Mouse (Mus musculus) heart, embryonic 14.5 days (tissue): Measurements from ENCODE around the gene Wdr4. TPM values are rescaled to one million over a fixed set of nuclear protein-coding genes. Genes with fewer than 3 reads are reported as not detected.

ENCODE experiments used
- ATAC-seq: fragments of 200-750 bp; cut with Nextera tagmentation; 2 replicates; pipeline ENCODE4 v1.8.0; 2017; ENCODE audit warnings: low read depth, moderate TSS enrichment; ENCODE audit not compliant: insufficient number of reproducible peaks, insufficient read depth, low FRiP score
- H3K27ac ChIP-seq, 2 experiments: fragments of 200-500 bp in 1 of 2; fragments of 300-500 bp in 1 of 2; sonication (generic) in 1 of 2; replicated peaks in 1 of 2; 2 replicates each; pipeline ENCODE4 v1.5.1; 2012 to 2014; ENCODE audit warnings: low read depth in 2 of 2, low read length in 2 of 2, control low read depth in 1 of 2, mild to moderate bottlenecking in 1 of 2, mixed read lengths in 1 of 2; ENCODE audit not compliant: control insufficient read depth in 1 of 2, insufficient read depth in 1 of 2
- H3K27me3 ChIP-seq: fragments of 300-500 bp; sonication (generic); 2 replicates; pipeline ENCODE4 v1.6.1; 2014; ENCODE audit warnings: mild to moderate bottlenecking, low read length, control low read depth; ENCODE audit not compliant: control insufficient read depth, insufficient read depth
- H3K36me3 ChIP-seq: fragments of 300-500 bp; sonication (generic); 2 replicates; pipeline ENCODE4 v1.6.1; 2014; ENCODE audit warnings: mild to moderate bottlenecking, control low read depth, low read length, mixed read lengths; ENCODE audit not compliant: control insufficient read depth, insufficient read depth
- H3K4me1 ChIP-seq, 2 experiments: fragments of 200-500 bp in 1 of 2; fragments of 300-500 bp in 1 of 2; sonication (generic) in 1 of 2; 2 replicates each; pipeline ENCODE4 v1.6.1; 2012 to 2014; ENCODE audit warnings: low read length in 2 of 2, control low read depth in 1 of 2, mixed read lengths in 1 of 2; ENCODE audit not compliant: control insufficient read depth in 2 of 2, insufficient read depth in 2 of 2
- H3K4me2 ChIP-seq: fragments of 300-500 bp; sonication (generic); 2 replicates; pipeline ENCODE4 v1.6.1; 2014; ENCODE audit warnings: mild to moderate bottlenecking, low read length
- H3K4me3 ChIP-seq, 2 experiments: fragments of 200-500 bp in 1 of 2; fragments of 300-500 bp in 1 of 2; sonication (generic) in 1 of 2; 2 replicates each; pipeline ENCODE4 v1.5.1; 2012 to 2014; ENCODE audit warnings: low read length in 2 of 2, mild to moderate bottlenecking in 2 of 2, control low read depth in 1 of 2, low read depth in 1 of 2, moderate library complexity in 1 of 2; ENCODE audit not compliant: control insufficient read depth in 1 of 2, insufficient read depth in 1 of 2
- H3K9ac ChIP-seq: fragments of 300-500 bp; sonication (generic); 2 replicates; pipeline ENCODE4 v1.6.1; 2014; ENCODE audit warnings: mild to moderate bottlenecking, low read length
- H3K9me3 ChIP-seq: fragments of 300-500 bp; sonication (generic); 2 replicates; pipeline ENCODE4 v1.6.1; 2016; ENCODE audit warnings: low read length, control low read depth; ENCODE audit not compliant: control insufficient read depth
- WGBS: fragments of 180-500 bp; shearing (Covaris S2); extraction: QIAGEN DNeasy Blood & Tissue Kit; methylation state at CpG from one replicate; pipeline ENCODE4 v1.1.7; 2014; 5-methylcytosine and 5-hydroxymethylcytosine counted together
- polyA plus RNA-seq: library from polyadenylated mRNA; unstranded; fragments of >200 nt; fragmentation: Nextera tagmentation; extraction: Ambion mirVana; gene quantifications from 2 replicates; pipeline ENCODE4 v1.2.1, GENCODE M21; 2014

Gene Wdr4
- polyA plus RNA-seq, 1 experiment from 2014 or later: 17.9 TPM

- H3K36me3 ChIP-seq: peaks cover 26% of the 10 kb centered on the region
- H3K27me3 ChIP-seq: no peaks in the 10 kb centered on the region
- H3K4me1 ChIP-seq: no peaks in the 10 kb centered on the region
- H3K9ac ChIP-seq: no peak overlapping the region
- H3K4me3 ChIP-seq: no peak overlapping the region
- no peak overlapping the region for H3K27ac ChIP-seq
- 2% methylated on average over 2 of the region's 2 CpGs for WGBS
- H3K4me2 ChIP-seq: no peak overlapping the region
- no peak for ATAC-seq
- H3K9me3 ChIP-seq: no peaks in the 10 kb centered on the region
These were observed 27.4 kb downstream of the Wdr4 start for GRCm38 (mm10) chr17:31492416-31492815.

- Histone ChIP-seq H3K9me3 (no peaks in the 10 kb centered on the region), H3K4me2 (no peak overlapping the region), H3K4me3 (no peak overlapping the region), H3K4me1 (no peaks in the 10 kb centered on the region), H3K36me3 (peaks cover 16% of the 10 kb centered on the region), H3K27ac (no peak overlapping the region), H3K9ac (no peak overlapping the region), H3K27me3 (no peaks in the 10 kb centered on the region)
- no peak for ATAC-seq
These were observed 28.4 kb downstream of the Wdr4 start for GRCm38 (mm10) chr17:31491355-31491754.

GRCm38 (mm10) chr17:31487433-31488060 lies 32.2 kb downstream of the Wdr4 start:
- Histone ChIP-seq H3K4me3 (no peak overlapping the region), H3K27ac (no peak overlapping the region), H3K9ac (no peak overlapping the region), H3K27me3 (no peaks in the 10 kb centered on the region), H3K4me1 (no peaks in the 10 kb centered on the region), H3K9me3 (no peaks in the 10 kb centered on the region), H3K4me2 (no peak overlapping the region), H3K36me3 (no peaks in the 10 kb centered on the region)
- no peak for ATAC-seq
- 49% methylated on average over 6 of the region's 6 CpGs for WGBS

GRCm38 (mm10) chr17:31486616-31487198 lies 33.1 kb downstream of the Wdr4 start:
- Histone ChIP-seq H3K36me3 (no peaks in the 10 kb centered on the region), H3K9ac (no peak overlapping the region; the same call in 1 of the 2 replicates), H3K27ac (no peak overlapping the region), H3K4me3 (no peak overlapping the region), H3K4me1 (no peaks in the 10 kb centered on the region), H3K4me2 (no peak overlapping the region), H3K9me3 (no peaks in the 10 kb centered on the region), H3K27me3 (no peaks in the 10 kb centered on the region)
- 86% methylated on average over 10 of the region's 10 CpGs for WGBS
- no peak for ATAC-seq

- no peak overlapping the region for H3K27ac ChIP-seq
- no peak overlapping the region for H3K4me3 ChIP-seq
- no peaks in the 10 kb centered on the region for H3K9me3 ChIP-seq
- H3K36me3 ChIP-seq: no peaks in the 10 kb centered on the region
- H3K9ac ChIP-seq: no peak overlapping the region
- whole genome bisulfite sequencing: 56% methylated on average over 11 of the region's 11 CpGs
- no peak overlapping the region for H3K4me2 ChIP-seq
- no peaks in the 10 kb centered on the region for H3K4me1 ChIP-seq
- H3K27me3 ChIP-seq: no peaks in the 10 kb centered on the region
- no peak for ATAC-seq
These were observed 40.5 kb downstream of the Wdr4 start for GRCm38 (mm10) chr17:31479108-31479844.

DNA sequence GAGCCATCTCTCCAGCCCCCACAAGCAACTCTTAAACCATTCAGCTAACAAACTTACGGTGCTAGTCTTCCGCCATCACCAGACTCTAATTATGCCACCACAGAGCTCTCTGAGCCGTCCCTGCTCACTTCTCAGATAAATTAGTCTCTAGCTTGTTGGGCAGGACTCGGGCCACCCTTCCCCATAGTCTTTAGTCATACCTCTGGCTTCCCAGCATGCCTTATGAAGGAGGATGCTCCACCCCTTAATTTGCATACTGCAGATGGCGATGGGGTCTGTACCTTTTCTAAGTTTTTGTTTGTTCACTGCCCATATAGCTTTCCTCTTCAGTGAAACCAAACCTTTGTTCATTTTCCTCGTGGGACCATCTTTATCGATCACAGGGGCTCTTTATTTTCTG lies 41.2 kb downstream of the Wdr4 start:
- H3K9me3 ChIP-seq: no peaks in the 10 kb centered on the region
- no peaks in the 10 kb centered on the region for H3K27me3 ChIP-seq
- H3K4me2 ChIP-seq: no peak overlapping the region
- H3K4me1 ChIP-seq: no peaks in the 10 kb centered on the region
- no peaks in the 10 kb centered on the region for H3K36me3 ChIP-seq
- H3K4me3 ChIP-seq: no peak overlapping the region
- no peak for ATAC-seq
- H3K9ac ChIP-seq: no peak overlapping the region
- no peak overlapping the region for H3K27ac ChIP-seq
- 75% methylated on average over 7 of the region's 7 CpGs for WGBS

DNA sequence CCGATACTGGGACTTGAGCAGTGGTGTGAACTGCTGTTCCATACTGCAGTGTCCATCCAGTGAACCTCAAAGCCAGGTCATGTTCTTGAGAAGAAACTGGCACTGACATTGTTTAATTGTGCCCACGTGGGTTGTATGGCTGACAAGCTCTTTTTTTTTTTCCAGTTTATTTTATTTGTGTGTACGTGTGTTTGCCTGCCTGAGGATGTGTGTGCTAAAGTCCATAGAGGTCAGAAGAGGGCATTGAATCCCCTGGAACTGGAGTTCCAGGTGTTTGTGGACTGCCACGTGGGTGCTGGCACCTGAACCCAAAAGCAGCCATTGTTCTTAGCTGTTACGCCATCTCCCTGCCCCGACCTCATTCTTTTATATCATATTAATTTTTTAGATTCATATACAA lies 45.4 kb downstream of the Wdr4 start:
- Histone ChIP-seq H3K4me1 (no peaks in the 10 kb centered on the region), H3K27me3 (no peaks in the 10 kb centered on the region), H3K9ac (no peak overlapping the region), H3K4me3 (no peak overlapping the region), H3K36me3 (no peaks in the 10 kb centered on the region), H3K9me3 (no peaks in the 10 kb centered on the region), H3K27ac (no peak overlapping the region), H3K4me2 (no peak overlapping the region)
- ATAC-seq: no peak
- WGBS: 80% methylated on average over 6 of the region's 6 CpGs
